Mouse (Mus musculus) T-helper 2 cell (primary cell): Measurements from ENCODE around the gene Gm10401.

Experiments used
- in situ Hi-C: fragments of 300-600 bp; cut with MboI, MseI; formaldehyde crosslinking; loops from one replicate; pipeline ENCODE4 v1.15.1; 2025; ENCODE audit warnings: high pct_unique_total_duplicates

The Gm10401 gene

GRCm38 (mm10) chr5:115118961-115119570 is 21.0 kb upstream of the Gm10401 start, which contains the start of gene Acads:
Gene Acads, minus strand, starts transcription at chr5:115119346.
- in situ Hi-C loops, result no loop called here

DNA sequence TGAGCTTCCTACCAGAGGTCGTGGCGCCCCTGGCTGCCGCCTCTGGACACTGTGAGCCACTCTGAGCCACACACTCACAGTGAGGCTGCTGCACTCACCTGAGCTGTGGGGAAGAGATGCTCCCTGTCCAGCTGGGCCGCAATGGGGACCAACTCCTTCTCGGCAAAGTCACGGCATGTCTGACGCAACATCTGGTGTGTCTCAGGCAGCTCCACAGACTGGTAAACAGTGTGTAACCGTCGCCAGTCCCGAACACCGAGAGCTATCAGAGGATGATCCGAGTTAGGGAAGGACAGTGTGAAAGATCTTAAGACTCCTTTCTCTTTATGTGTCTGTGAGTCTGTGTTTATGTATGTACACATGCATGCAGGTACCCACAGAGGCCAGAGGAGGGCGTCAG is 19.4 kb upstream of the Gm10401 start:
- in situ Hi-C loops, result no loop called here

- in situ Hi-C loops, result no loop called here
Observed at GRCm38 (mm10) chr5:115116426-115116825, 18.3 kb upstream of the Gm10401 start.

GRCm38 (mm10) chr5:115114501-115114900 is 16.4 kb upstream of the Gm10401 start:
- in situ Hi-C loops, result no loop called here

GRCm38 (mm10) chr5:115113244-115113643 is 15.1 kb upstream of the Gm10401 start:
- in situ Hi-C loops, result no loop called here

GRCm38 (mm10) chr5:115111156-115111555 is 13.1 kb upstream of the Gm10401 start:
- in situ Hi-C loops, result no loop called here

GRCm38 (mm10) chr5:115103253-115103652 is 5.2 kb upstream of the Gm10401 start:
- in situ Hi-C loops, result loop anchor here (10.0 kb wide), 2 partner anchors 118 to 258 kb away; no protein-coding TSS in a partner anchor

DNA sequence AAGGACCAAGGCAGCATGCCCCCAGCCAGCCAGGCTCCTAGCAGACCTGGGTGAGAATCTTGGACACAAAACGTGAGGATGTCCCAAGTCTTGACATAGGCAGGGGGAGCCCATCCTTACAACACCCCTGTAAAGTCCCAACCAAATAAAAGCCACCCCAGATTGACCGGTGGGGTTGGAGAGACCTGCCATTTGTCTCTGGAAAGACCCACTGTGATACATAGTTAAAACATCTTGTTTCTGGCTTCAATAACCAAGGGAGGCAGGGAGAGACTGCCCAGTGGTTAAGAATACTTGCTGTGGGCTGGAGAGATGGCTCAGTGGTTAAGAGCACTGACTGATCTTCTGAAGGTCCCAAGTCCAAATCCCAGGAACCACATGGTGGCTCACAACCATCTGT is 4.1 kb upstream of the Gm10401 start:
- in situ Hi-C loops, result loop anchor here (10.0 kb wide), 2 partner anchors 117 to 257 kb away; no protein-coding TSS in a partner anchor

DNA sequence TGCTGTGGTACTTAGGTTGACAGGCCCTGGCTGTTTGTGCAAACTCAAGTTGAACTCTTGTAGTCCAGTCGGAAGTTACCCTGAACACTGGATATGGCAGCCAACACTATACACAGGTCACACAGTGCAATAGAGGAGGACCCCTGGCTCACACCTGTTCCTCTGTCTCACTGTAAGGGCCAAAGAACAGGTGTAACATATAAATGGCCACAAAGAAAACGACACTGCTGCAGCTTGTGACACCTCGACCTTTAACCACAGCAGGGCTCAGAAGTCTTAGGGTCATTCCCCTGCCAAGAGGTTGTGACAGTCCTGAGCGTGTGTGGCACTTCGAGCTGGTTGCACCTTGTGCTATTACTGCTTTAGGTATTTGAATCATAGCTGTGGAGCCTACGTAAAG is 2.4 kb upstream of the Gm10401 start:
- in situ Hi-C loops, result loop anchor here (10.0 kb wide), 2 partner anchors 116 to 256 kb away; no protein-coding TSS in a partner anchor

GRCm38 (mm10) chr5:115099991-115100390 is 1.9 kb upstream of the Gm10401 start:
- in situ Hi-C loops, result loop anchor here (10.0 kb wide), 2 partner anchors 115 to 255 kb away; no protein-coding TSS in a partner anchor

GRCm38 (mm10) chr5:115099530-115099929 is 1.4 kb upstream of the Gm10401 start:
- in situ Hi-C loops, result no loop called here

- in situ Hi-C loops, result no loop called here
Observed at GRCm38 (mm10) chr5:115091776-115092175, 6.3 kb downstream of the Gm10401 start.

- in situ Hi-C loops, result no loop called here
Observed at GRCm38 (mm10) chr5:115091015-115091414, 7.1 kb downstream of the Gm10401 start.

DNA sequence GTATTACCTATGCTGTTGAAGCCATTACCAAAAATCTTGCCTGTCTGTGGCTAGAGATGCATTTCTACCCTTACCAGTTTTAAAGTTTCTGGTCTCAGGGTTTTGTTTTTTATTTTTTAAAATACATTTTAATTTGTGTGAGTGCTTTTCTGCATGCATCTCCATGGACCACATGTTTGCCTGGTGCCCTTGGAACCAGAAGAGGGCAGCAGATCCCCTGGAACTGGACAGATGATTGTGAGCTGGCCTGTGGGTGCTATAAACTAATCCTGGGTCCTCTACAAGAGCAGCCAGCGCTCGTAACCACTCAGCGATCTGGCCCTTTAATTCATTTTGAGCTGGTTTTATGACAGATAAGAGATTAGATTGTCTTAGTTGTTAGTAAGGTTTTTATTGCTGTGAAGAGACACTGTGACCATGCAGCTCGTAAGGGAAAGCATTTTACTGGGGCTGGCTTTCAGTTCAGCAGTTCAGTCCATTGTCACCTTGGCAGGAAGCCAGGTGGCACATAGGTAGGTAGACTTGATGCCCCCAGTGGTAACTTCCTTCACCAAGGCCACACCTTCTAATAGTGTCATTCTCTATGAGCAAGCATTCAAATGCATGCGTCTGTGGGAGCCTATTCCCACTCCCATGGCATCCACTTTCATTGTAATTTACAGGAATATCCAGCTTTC is 8.4 kb downstream of the Gm10401 start:
- in situ Hi-C loops, result no loop called here

DNA sequence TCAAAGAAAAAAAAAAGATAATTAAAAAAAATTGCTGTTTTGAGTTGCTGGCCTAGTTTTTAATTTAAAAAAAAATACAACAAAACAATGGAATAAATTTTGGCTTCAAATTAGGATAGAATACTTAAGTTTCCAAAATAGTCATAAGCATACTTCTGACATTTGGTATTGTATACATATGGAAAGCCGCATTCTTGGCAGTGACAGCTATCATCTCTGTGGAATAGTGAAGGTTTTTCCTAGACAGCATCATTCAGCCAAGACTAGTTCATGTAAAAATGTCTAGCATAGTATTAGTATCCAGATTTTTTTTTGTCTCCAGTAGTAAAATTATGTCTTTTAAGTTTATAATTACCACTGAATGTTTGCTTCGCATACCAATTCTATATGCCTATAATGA is 12.4 kb downstream of the Gm10401 start:
- in situ Hi-C loops, result no loop called here

- in situ Hi-C loops, result no loop called here
Observed at GRCm38 (mm10) chr5:115083492-115083891, 14.6 kb downstream of the Gm10401 start.

GRCm38 (mm10) chr5:115081636-115082035 is 16.5 kb downstream of the Gm10401 start:
- in situ Hi-C loops, result no loop called here

DNA sequence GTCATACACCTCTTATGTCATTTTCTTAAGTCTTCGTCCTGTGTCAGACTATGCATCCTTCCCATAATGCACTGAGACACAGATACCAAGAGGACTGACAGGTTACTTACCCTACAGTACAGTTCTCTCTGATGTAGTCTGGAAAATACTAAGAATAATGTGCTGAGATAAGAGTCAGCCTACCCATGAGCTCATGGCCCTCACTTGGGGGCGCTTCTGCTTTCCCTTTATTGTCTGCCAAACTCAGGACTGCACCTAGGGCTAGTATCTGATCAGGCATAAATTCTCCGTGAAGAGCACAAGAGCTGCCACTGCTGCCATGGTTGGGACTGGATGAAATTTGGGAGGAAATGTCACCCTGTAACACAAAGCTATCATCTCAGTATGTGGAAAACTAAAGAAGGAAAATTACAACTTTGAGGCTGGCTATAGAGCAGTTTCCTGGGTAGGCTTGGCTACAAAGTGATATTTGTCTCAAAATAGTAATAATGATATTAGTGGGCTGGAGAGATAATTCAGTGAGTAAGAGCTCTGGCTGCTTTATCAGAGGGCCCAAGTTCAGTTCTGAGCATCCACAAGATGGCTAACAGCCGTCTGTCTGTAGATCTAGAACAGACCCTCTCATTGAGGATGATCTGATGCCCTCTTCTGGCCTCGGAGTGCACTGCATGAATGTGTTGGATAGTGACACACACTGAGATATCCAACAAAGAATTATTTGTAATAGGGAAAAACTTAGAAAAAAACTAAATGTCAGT is 21.8 kb downstream of the Gm10401 start:
- in situ Hi-C loops, result no loop called here

GRCm38 (mm10) chr5:115074749-115075148 is 23.3 kb downstream of the Gm10401 start:
- in situ Hi-C loops, result loop anchor here (5.0 kb wide), 1 partner anchor 97 kb away; no protein-coding TSS in a partner anchor

- in situ Hi-C loops, result loop anchor here (5.0 kb wide), 1 partner anchor 96 kb away; no protein-coding TSS in a partner anchor
Observed at GRCm38 (mm10) chr5:115073306-115073705, 24.8 kb downstream of the Gm10401 start.

GRCm38 (mm10) chr5:115072143-115072542 is 26.0 kb downstream of the Gm10401 start:
- in situ Hi-C loops, result loop anchor here (5.0 kb wide), 1 partner anchor 95 kb away; no protein-coding TSS in a partner anchor
